Mouse (Mus musculus): Measurements from ENCODE around the gene Setd4. TPM values are rescaled to one million over a fixed set of nuclear protein-coding genes. Genes with fewer than 3 reads are reported as not detected.
A peak's percentile ranks its signal among the peaks of the same experiment; 100 is the strongest.

Setd4 gene
- polyA plus RNA-seq, 1 experiment: 6.1 TPM

GRCm38 (mm10) chr16:93609796-93610195, 5.9 kb upstream of the Setd4 start:
- H3K4me3 ChIP-seq (ENCODE audit: insufficient read depth, low read length): no peak overlapping the region
- H3K27ac ChIP-seq (ENCODE audit: insufficient read depth, low read length): no peak overlapping the region
- H3K4me1 ChIP-seq (ENCODE audit: control insufficient read depth, insufficient read depth, low read length): 0 out of 2 replicates have a peak, but pooled peaks cover under 1% of the 10 kb centered on the region
- TF ChIP-seq CTCF (IDR thresholded peaks at IDR 0.05; ENCODE audit: borderline replicate concordance, insufficient read depth, low read length) (no peak), POLR2A (IDR thresholded peaks at IDR 0.05; ENCODE audit: low read depth, low read length) (no peak)

- Histone ChIP-seq H3K4me3 (ENCODE audit: insufficient read depth, low read length) (no peak overlapping the region), H3K27ac (ENCODE audit: insufficient read depth, low read length) (no peak overlapping the region), H3K4me1 (ENCODE audit: control insufficient read depth, insufficient read depth, low read length) (0 out of 2 replicates have a peak, but pooled peaks cover 5% of the 10 kb centered on the region)
- no peak for TF ChIP-seq CTCF (IDR thresholded peaks at IDR 0.05; ENCODE audit: borderline replicate concordance, insufficient read depth, low read length)
- TF ChIP-seq POLR2A (IDR thresholded peaks at IDR 0.05; ENCODE audit: low read depth, low read length): no peak
Measured at GRCm38 (mm10) chr16:93608731-93609130, 4.9 kb upstream of the Setd4 start.

- TF ChIP-seq CTCF (IDR thresholded peaks at IDR 0.05; ENCODE audit: borderline replicate concordance, insufficient read depth, low read length) (no peak), POLR2A (IDR thresholded peaks at IDR 0.05; ENCODE audit: low read depth, low read length) (peak; percentile 95)
- Histone ChIP-seq H3K4me3 (ENCODE audit: insufficient read depth, low read length) (peak overlapping the region; percentile 55), H3K27ac (ENCODE audit: insufficient read depth, low read length) (no peak overlapping the region), H3K4me1 (ENCODE audit: control insufficient read depth, insufficient read depth, low read length) (0 out of 2 replicates have a peak, but pooled peaks cover 5% of the 10 kb centered on the region)
Measured at GRCm38 (mm10) chr16:93607669-93608101, 3.8 kb upstream of the Setd4 start.

GRCm38 (mm10) chr16:93606146-93606545, 2.3 kb upstream of the Setd4 start:
- H3K4me3 ChIP-seq (ENCODE audit: insufficient read depth, low read length): no peak overlapping the region
- H3K27ac ChIP-seq (ENCODE audit: insufficient read depth, low read length): no peak overlapping the region
- 0 out of 2 replicates have a peak, but pooled peaks cover 5% of the 10 kb centered on the region for H3K4me1 ChIP-seq (ENCODE audit: control insufficient read depth, insufficient read depth, low read length)
- TF ChIP-seq POLR2A (IDR thresholded peaks at IDR 0.05; ENCODE audit: low read depth, low read length) (no peak), CTCF (IDR thresholded peaks at IDR 0.05; ENCODE audit: borderline replicate concordance, insufficient read depth, low read length) (no peak)

- no peak within 1 kb of the TSS for H3K4me3 ChIP-seq (ENCODE audit: insufficient read depth, low read length)
- H3K27ac ChIP-seq (ENCODE audit: insufficient read depth, low read length): no peak within 1 kb of the TSS
- 0 out of 2 replicates have a peak, but pooled peaks cover 5% of the 10 kb centered on the region for H3K4me1 ChIP-seq (ENCODE audit: control insufficient read depth, insufficient read depth, low read length)
- no peak for TF ChIP-seq POLR2A (IDR thresholded peaks at IDR 0.05; ENCODE audit: low read depth, low read length)
Measured at GRCm38 (mm10) chr16:93605553-93605952, 1.7 kb upstream of the Setd4 start, which contains the start of gene Cbr1. Gene Cbr1 (plus strand): TSS chr16:93605853.

- Histone ChIP-seq H3K4me1 (ENCODE audit: control insufficient read depth, insufficient read depth, low read length) (0 out of 2 replicates have a peak, but pooled peaks cover 5% of the 10 kb centered on the region), H3K4me3 (ENCODE audit: insufficient read depth, low read length) (0 out of 2 replicates have a peak overlapping the region, but pooled peaks have one; percentile 37), H3K27ac (ENCODE audit: insufficient read depth, low read length) (peak overlapping the region; percentile 64; the same call in 1 of the 2 replicates)
- TF ChIP-seq CTCF (IDR thresholded peaks at IDR 0.05; ENCODE audit: borderline replicate concordance, insufficient read depth, low read length) (no peak), POLR2A (IDR thresholded peaks at IDR 0.05; ENCODE audit: low read depth, low read length) (no peak)
Measured at GRCm38 (mm10) chr16:93604481-93604969, 662 bp upstream of the Setd4 start.

- no peak for TF ChIP-seq POLR2A (IDR thresholded peaks at IDR 0.05; ENCODE audit: low read depth, low read length)
- TF ChIP-seq CTCF (IDR thresholded peaks at IDR 0.05; ENCODE audit: borderline replicate concordance, insufficient read depth, low read length): no peak
- Histone ChIP-seq H3K4me1 (ENCODE audit: control insufficient read depth, insufficient read depth, low read length) (0 out of 2 replicates have a peak, but pooled peaks cover 3% of the 10 kb centered on the region), H3K4me3 (ENCODE audit: insufficient read depth, low read length) (no peak overlapping the region), H3K27ac (ENCODE audit: insufficient read depth, low read length) (no peak overlapping the region)
Measured at GRCm38 (mm10) chr16:93599461-93599860, 4.4 kb downstream of the Setd4 start.

- TF ChIP-seq POLR2A (IDR thresholded peaks at IDR 0.05; ENCODE audit: low read depth, low read length) (no peak), CTCF (IDR thresholded peaks at IDR 0.05; ENCODE audit: borderline replicate concordance, insufficient read depth, low read length) (no peak)
- Histone ChIP-seq H3K27ac (ENCODE audit: insufficient read depth, low read length) (no peak overlapping the region), H3K4me3 (ENCODE audit: insufficient read depth, low read length) (no peak overlapping the region), H3K4me1 (ENCODE audit: control insufficient read depth, insufficient read depth, low read length) (no peaks in the 10 kb centered on the region)
Measured at GRCm38 (mm10) chr16:93597551-93597950, 6.3 kb downstream of the Setd4 start.

- Histone ChIP-seq H3K4me1 (ENCODE audit: control insufficient read depth, insufficient read depth, low read length) (no peaks in the 10 kb centered on the region), H3K27ac (ENCODE audit: insufficient read depth, low read length) (no peak overlapping the region), H3K4me3 (ENCODE audit: insufficient read depth, low read length) (no peak overlapping the region)
- no peak for TF ChIP-seq CTCF (IDR thresholded peaks at IDR 0.05; ENCODE audit: borderline replicate concordance, insufficient read depth, low read length)
- TF ChIP-seq POLR2A (IDR thresholded peaks at IDR 0.05; ENCODE audit: low read depth, low read length): no peak
Measured at GRCm38 (mm10) chr16:93596807-93597206, 7.1 kb downstream of the Setd4 start.

GRCm38 (mm10) chr16:93595766-93596165, 8.1 kb downstream of the Setd4 start:
- Histone ChIP-seq H3K4me3 (ENCODE audit: insufficient read depth, low read length) (no peak overlapping the region), H3K4me1 (ENCODE audit: control insufficient read depth, insufficient read depth, low read length) (no peaks in the 10 kb centered on the region), H3K27ac (ENCODE audit: insufficient read depth, low read length) (no peak overlapping the region)
- TF ChIP-seq POLR2A (IDR thresholded peaks at IDR 0.05; ENCODE audit: low read depth, low read length) (no peak), CTCF (IDR thresholded peaks at IDR 0.05; ENCODE audit: borderline replicate concordance, insufficient read depth, low read length) (no peak)
